Mouse (Mus musculus) forebrain, embryonic 10.5 days (tissue): ENCODE results near the gene Kirrel3. TPM values are rescaled to one million over a fixed set of nuclear protein-coding genes. Genes with fewer than 3 reads are reported as not detected.

Source experiments
- DNase-seq: peaks from one replicate; pipeline ENCODE4 v3.0.0-alpha.2; 2017; ENCODE audit warnings: low spot score; ENCODE audit errors: extremely low spot score
- H3K27ac ChIP-seq: fragments of 300-500 bp; sonication (generic); 2 replicates; pipeline ENCODE4 v1.5.1; 2016; ENCODE audit warnings: mild to moderate bottlenecking
- H3K27me3 ChIP-seq: fragments of 300-500 bp; sonication (generic); 2 replicates; pipeline ENCODE4 v1.6.1; 2016; ENCODE audit warnings: mild to moderate bottlenecking; ENCODE audit not compliant: poor library complexity, severe bottlenecking
- H3K36me3 ChIP-seq: fragments of 300-500 bp; sonication (generic); replicated peaks from 2 replicates; pipeline ENCODE4 v1.6.1; 2016; ENCODE audit warnings: mild to moderate bottlenecking, moderate library complexity
- H3K4me1 ChIP-seq: fragments of 300-500 bp; sonication (generic); 2 replicates; pipeline ENCODE4 v1.6.1; 2016
- H3K4me3 ChIP-seq: fragments of 300-500 bp; sonication (generic); 2 replicates; pipeline ENCODE4 v1.5.1; 2016; ENCODE audit warnings: mild to moderate bottlenecking, moderate library complexity
- H3K9me3 ChIP-seq: fragments of 300-500 bp; sonication (generic); 2 replicates; pipeline ENCODE4 v1.6.1; 2016; ENCODE audit warnings: mild to moderate bottlenecking, moderate library complexity
- WGBS: fragments of 180-500 bp; shearing (Covaris S2); methylation state at CpG from one replicate; pipeline ENCODE4 v1.1.7; 2016; 5-methylcytosine and 5-hydroxymethylcytosine counted together
- polyA plus RNA-seq: library from polyadenylated mRNA; unstranded; fragments of >200 nt; fragmentation: Nextera tagmentation; extraction: Ambion mirVana; gene quantifications from 2 replicates; pipeline ENCODE4 v1.2.1, GENCODE M21; 2016

Kirrel3 gene
- polyA plus RNA-seq, 1 experiment from 2014 or later: 3.0 TPM

- H3K4me1 ChIP-seq: peaks cover 11% of the 10 kb centered on the region; the same call in 1 of the 2 replicates
- no peaks in the 10 kb centered on the region for H3K9me3 ChIP-seq
- 91% methylated on average over 1 of the region's 1 CpGs for WGBS
- no peak overlapping the region for H3K4me3 ChIP-seq
- no peak overlapping the region for H3K27ac ChIP-seq
- no peak for DNase-seq
- H3K36me3 ChIP-seq: no peaks in the 10 kb centered on the region
- H3K27me3 ChIP-seq: no peaks in the 10 kb centered on the region
Observed at GRCm38 (mm10) chr9:34667182-34667581, 181.5 kb downstream of the Kirrel3 start.

GRCm38 (mm10) chr9:34670906-34671305 lies 185.2 kb downstream of the Kirrel3 start:
- 82% methylated on average over 2 of the region's 2 CpGs for WGBS
- DNase-seq: no peak
- H3K4me1 ChIP-seq: peaks cover 5% of the 10 kb centered on the region; the same call in 1 of the 2 replicates
- H3K27me3 ChIP-seq: no peaks in the 10 kb centered on the region
- H3K27ac ChIP-seq: no peak overlapping the region
- H3K36me3 ChIP-seq: no peaks in the 10 kb centered on the region
- no peak overlapping the region for H3K4me3 ChIP-seq
- no peaks in the 10 kb centered on the region for H3K9me3 ChIP-seq

- Histone ChIP-seq H3K4me3 (no peak overlapping the region), H3K27me3 (no peaks in the 10 kb centered on the region), H3K4me1 (no peaks in the 10 kb centered on the region), H3K36me3 (no peaks in the 10 kb centered on the region), H3K27ac (no peak overlapping the region), H3K9me3 (no peaks in the 10 kb centered on the region)
- no peak for DNase-seq
- WGBS: 90% methylated on average over 6 of the region's 6 CpGs
Observed at GRCm38 (mm10) chr9:34686798-34687197, 201.1 kb downstream of the Kirrel3 start.

- no peak overlapping the region for H3K4me3 ChIP-seq
- H3K27me3 ChIP-seq: no peaks in the 10 kb centered on the region
- no peaks in the 10 kb centered on the region for H3K4me1 ChIP-seq
- H3K27ac ChIP-seq: no peak overlapping the region
- H3K36me3 ChIP-seq: no peaks in the 10 kb centered on the region
- no peak for DNase-seq
- H3K9me3 ChIP-seq: no peaks in the 10 kb centered on the region
- WGBS: 59% methylated on average over 4 of the region's 4 CpGs
Observed at GRCm38 (mm10) chr9:34688358-34688757, 202.7 kb downstream of the Kirrel3 start.

GRCm38 (mm10) chr9:34689375-34689774 lies 203.7 kb downstream of the Kirrel3 start:
- no peaks in the 10 kb centered on the region for H3K27me3 ChIP-seq
- no peaks in the 10 kb centered on the region for H3K4me1 ChIP-seq
- 82% methylated on average over 3 of the region's 3 CpGs for WGBS
- no peaks in the 10 kb centered on the region for H3K9me3 ChIP-seq
- no peak for DNase-seq
- no peak overlapping the region for H3K27ac ChIP-seq
- H3K36me3 ChIP-seq: no peaks in the 10 kb centered on the region
- no peak overlapping the region for H3K4me3 ChIP-seq

- H3K27ac ChIP-seq: no peak overlapping the region
- WGBS: 78% methylated on average over 5 of the region's 5 CpGs
- DNase-seq: no peak
Observed at GRCm38 (mm10) chr9:34695646-34696045, 210.0 kb downstream of the Kirrel3 start.

GRCm38 (mm10) chr9:34703547-34704300 lies 218.0 kb downstream of the Kirrel3 start:
- no peak for DNase-seq
- Histone ChIP-seq H3K36me3 (no peaks in the 10 kb centered on the region), H3K4me1 (peaks cover 29% of the 10 kb centered on the region), H3K4me3 (no peak overlapping the region), H3K27me3 (peaks cover 7% of the 10 kb centered on the region; the same call in 1 of the 2 replicates), H3K27ac (no peak overlapping the region), H3K9me3 (no peaks in the 10 kb centered on the region)
- WGBS: 91% methylated on average over 12 of the region's 12 CpGs

More at GRCm38 (mm10) chr9:34695646-34696045, 210.0 kb downstream of the Kirrel3 start:
- H3K4me3 ChIP-seq: no peak overlapping the region
- no peaks in the 10 kb centered on the region for H3K9me3 ChIP-seq
- H3K4me1 ChIP-seq: peaks cover 8% of the 10 kb centered on the region; the same call in 1 of the 2 replicates
- H3K36me3 ChIP-seq: no peaks in the 10 kb centered on the region
- H3K27me3 ChIP-seq: no peaks in the 10 kb centered on the region

- no peak overlapping the region for H3K27ac ChIP-seq
- H3K4me1 ChIP-seq: peaks cover 29% of the 10 kb centered on the region
- WGBS: 61% methylated on average over 2 of the region's 2 CpGs
- DNase-seq: no peak
- H3K27me3 ChIP-seq: peaks cover 7% of the 10 kb centered on the region; the same call in 1 of the 2 replicates
- no peaks in the 10 kb centered on the region for H3K36me3 ChIP-seq
- no peak overlapping the region for H3K4me3 ChIP-seq
- no peaks in the 10 kb centered on the region for H3K9me3 ChIP-seq
Observed at GRCm38 (mm10) chr9:34704357-34704756, 218.7 kb downstream of the Kirrel3 start.

GRCm38 (mm10) chr9:34706350-34706873 lies 220.7 kb downstream of the Kirrel3 start:
- WGBS: 45% methylated on average over 4 of the region's 4 CpGs

GRCm38 (mm10) chr9:34708691-34709090 lies 223.0 kb downstream of the Kirrel3 start:
- H3K9me3 ChIP-seq: no peaks in the 10 kb centered on the region
- peaks cover 17% of the 10 kb centered on the region for H3K27me3 ChIP-seq
- no peak overlapping the region for H3K4me3 ChIP-seq
- no peak for DNase-seq
- 89% methylated on average over 6 of the region's 6 CpGs for WGBS
- H3K36me3 ChIP-seq: no peaks in the 10 kb centered on the region
- H3K4me1 ChIP-seq: peaks cover 37% of the 10 kb centered on the region
- H3K27ac ChIP-seq: no peak overlapping the region

More at GRCm38 (mm10) chr9:34706350-34706873, 220.7 kb downstream of the Kirrel3 start:
- H3K36me3 ChIP-seq: no peaks in the 10 kb centered on the region
- peaks cover 7% of the 10 kb centered on the region; the same call in 1 of the 2 replicates for H3K27me3 ChIP-seq
- no peak overlapping the region for H3K4me3 ChIP-seq
- no peak overlapping the region for H3K27ac ChIP-seq
- H3K9me3 ChIP-seq: no peaks in the 10 kb centered on the region
- no peak for DNase-seq
- H3K4me1 ChIP-seq: peaks cover 29% of the 10 kb centered on the region

- DNase-seq: no peak
- WGBS: 20% methylated on average over 1 of the region's 1 CpGs
- Histone ChIP-seq H3K9me3 (no peaks in the 10 kb centered on the region), H3K36me3 (no peaks in the 10 kb centered on the region), H3K4me3 (no peak overlapping the region), H3K27me3 (peaks cover 37% of the 10 kb centered on the region), H3K4me1 (peaks cover 8% of the 10 kb centered on the region), H3K27ac (no peak overlapping the region)
Observed at GRCm38 (mm10) chr9:34711996-34712395, 226.3 kb downstream of the Kirrel3 start.

GRCm38 (mm10) chr9:34712996-34713395 lies 227.3 kb downstream of the Kirrel3 start:
- peaks cover 37% of the 10 kb centered on the region for H3K27me3 ChIP-seq
- H3K27ac ChIP-seq: no peak overlapping the region
- WGBS: 76% methylated on average over 4 of the region's 4 CpGs
- DNase-seq: no peak
- H3K9me3 ChIP-seq: no peaks in the 10 kb centered on the region
- no peaks in the 10 kb centered on the region for H3K36me3 ChIP-seq
- peaks cover 8% of the 10 kb centered on the region for H3K4me1 ChIP-seq
- no peak overlapping the region for H3K4me3 ChIP-seq

GRCm38 (mm10) chr9:34713462-34713926 lies 227.8 kb downstream of the Kirrel3 start:
- WGBS: 93% methylated on average over 4 of the region's 4 CpGs
- Histone ChIP-seq H3K4me1 (peaks cover 8% of the 10 kb centered on the region), H3K4me3 (no peak overlapping the region), H3K9me3 (no peaks in the 10 kb centered on the region), H3K36me3 (no peaks in the 10 kb centered on the region), H3K27ac (no peak overlapping the region), H3K27me3 (peaks cover 37% of the 10 kb centered on the region)
- DNase-seq: no peak
